27 mouse cellular contexts compared by ENCODE assay signal in the genomic region with DNA sequence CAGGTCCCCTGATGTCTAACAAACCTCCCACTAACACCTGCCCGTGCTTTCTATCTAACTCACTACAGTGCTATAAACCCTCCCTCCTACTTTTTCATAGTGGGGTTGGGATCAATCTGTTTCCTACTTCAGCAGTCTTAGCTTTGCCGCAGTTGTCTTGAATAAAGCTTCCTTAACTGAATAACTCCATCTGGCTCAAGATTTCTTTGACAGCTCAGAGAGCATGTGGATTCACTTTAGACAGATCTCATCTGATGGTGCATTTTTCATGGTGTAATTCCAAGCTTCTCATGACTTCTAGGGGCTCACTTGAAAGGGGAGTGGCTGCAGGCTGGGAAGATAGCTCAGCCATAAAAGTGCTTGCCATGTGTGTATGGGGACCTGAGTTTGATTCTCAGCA.
DNase-seq lines count a peak whose midpoint lies in the region; ATAC-seq lines count a peak whose summit lies in the region.
"Had no signal": no experiment of that assay in that cellular context is flagged by ENCODE, and none has a peak within 500 bp of the region (broad histone marks: within the 10 kb centered on the region; RNA-seq: fewer than 3 reads in every experiment).

No protein-coding gene starts in this region.

- H3K36me3 ChIP-seq in embryonic facial prominence, embryonic 11.5 days (replicated peaks; ENCODE audit: control insufficient read depth, insufficient read depth, low read depth, low read length) = no peaks in the 10 kb centered on the region
- H3K36me3 ChIP-seq in embryonic facial prominence, embryonic 10.5 days (replicated peaks) = no peaks in the 10 kb centered on the region
- H3K36me3 ChIP-seq: heart, embryonic 13.5 days; kidney, embryonic 15.5 days; limb, embryonic 12.5 days; liver, embryonic 13.5 days; midbrain, embryonic 13.5 days; neural tube, embryonic 13.5 days had no signal

- no peaks in the 10 kb centered on the region for H3K9me3 ChIP-seq in embryonic facial prominence, embryonic 11.5 days (replicated peaks; ENCODE audit: control insufficient read depth, low read length)
- no peaks in the 10 kb centered on the region for H3K9me3 ChIP-seq in embryonic facial prominence, embryonic 10.5 days
- H3K9me3 ChIP-seq: heart, embryonic 13.5 days; kidney, embryonic 15.5 days; limb, embryonic 12.5 days; liver, embryonic 13.5 days; midbrain, embryonic 13.5 days; neural tube, embryonic 13.5 days had no signal

- peak; percentile 13 for DNase-seq in embryonic facial prominence, embryonic 11.5 days (ENCODE audit: low spot score)
- no peak for DNase-seq in embryonic facial prominence, embryonic 10.5 days (ENCODE audit: low spot score)
- peak; percentile 3 to 20 for DNase-seq in left cerebral cortex, postnatal 14 days (ENCODE audit: low spot score in 2 of 2)
- no peak for DNase-seq in left cerebral cortex, adult 9 months (ENCODE audit: low spot score in 2 of 2)
- DNase-seq in layer of hippocampus, adult 9-11 months = peak; percentile 54
- no peak for DNase-seq in right cerebral cortex, adult 2 months (ENCODE audit: low spot score in 2 of 2)
- no peak for DNase-seq in lung, adult 18-20 months
- DNase-seq: adrenal gland, adult 8-10 months; cerebellum, adult 18-20 months; cerebellum, postnatal 10 days; heart, adult 2 months; heart, postnatal 10 days; kidney, adult 18-20 months; kidney, postnatal 25 days; liver, embryonic 13.5 days; lung, adult 2 months; lung, postnatal 10 days; thymus, postnatal 14 days had no signal

- no peak overlapping the region for H3K27ac ChIP-seq in embryonic facial prominence, embryonic 11.5 days (replicated peaks; ENCODE audit: low read depth, low read length)
- H3K27ac ChIP-seq in embryonic facial prominence, embryonic 10.5 days (replicated peaks) = no peak overlapping the region
- H3K27ac ChIP-seq: heart, adult 2 months; heart, embryonic 13.5 days; kidney, embryonic 15.5 days; limb, embryonic 12.5 days; liver, embryonic 13.5 days; macrophage; midbrain, embryonic 13.5 days; neural tube, embryonic 13.5 days had no signal

- WGBS in embryonic facial prominence, embryonic 11.5 days = 83% methylated on average over 2 of the region's 2 CpGs
- WGBS in embryonic facial prominence, embryonic 10.5 days = 84% methylated on average over 2 of the region's 2 CpGs

- H3K4me1 ChIP-seq in embryonic facial prominence, embryonic 11.5 days (ENCODE audit: control insufficient read depth, insufficient read depth, low read length) = no peaks in the 10 kb centered on the region
- no peaks in the 10 kb centered on the region for H3K4me1 ChIP-seq in embryonic facial prominence, embryonic 10.5 days
- H3K4me1 ChIP-seq: heart, embryonic 13.5 days; kidney, embryonic 15.5 days; limb, embryonic 12.5 days; liver, embryonic 13.5 days; midbrain, embryonic 13.5 days; neural tube, embryonic 13.5 days had no signal

- no peak overlapping the region for H3K9ac ChIP-seq in embryonic facial prominence, embryonic 11.5 days (replicated peaks; ENCODE audit: low read length)
- H3K9ac ChIP-seq: heart, embryonic 13.5 days; kidney, embryonic 15.5 days; limb, embryonic 12.5 days; liver, embryonic 13.5 days; midbrain, embryonic 13.5 days; neural tube, embryonic 13.5 days had no signal

- no peak for ATAC-seq in embryonic facial prominence, embryonic 11.5 days (replicated peaks; ENCODE audit: insufficient number of reproducible peaks, low FRiP score, low TSS enrichment, low read depth)
- ATAC-seq: forebrain, embryonic 14.5 days; hindbrain, embryonic 16.5 days; midbrain, embryonic 13.5 days had no signal

- intact Hi-C loops in left cerebral cortex, postnatal 14 days (cut with DNase I) = no loop called here

- H3K27me3 ChIP-seq in embryonic facial prominence, embryonic 11.5 days (ENCODE audit: control insufficient read depth, insufficient read depth, low read length) = no peaks in the 10 kb centered on the region
- H3K27me3 ChIP-seq in embryonic facial prominence, embryonic 10.5 days (replicated peaks; ENCODE audit: low read depth, poor library complexity, severe bottlenecking) = no peaks in the 10 kb centered on the region
- H3K27me3 ChIP-seq: CH12.LX; heart, embryonic 13.5 days; kidney, embryonic 15.5 days; limb, embryonic 12.5 days; liver, embryonic 13.5 days; midbrain, embryonic 13.5 days; neural tube, embryonic 13.5 days had no signal

- H3K4me3 ChIP-seq in embryonic facial prominence, embryonic 11.5 days (ENCODE audit: low read depth, low read length) = no peak overlapping the region
- no peak overlapping the region for H3K4me3 ChIP-seq in embryonic facial prominence, embryonic 10.5 days
- H3K4me3 ChIP-seq: heart, adult 2 months; heart, embryonic 13.5 days; kidney, embryonic 15.5 days; limb, embryonic 12.5 days; liver, embryonic 13.5 days; midbrain, embryonic 13.5 days; neural tube, embryonic 13.5 days had no signal

- H3K4me2 ChIP-seq in embryonic facial prominence, embryonic 11.5 days (ENCODE audit: low read depth, low read length) = no peak overlapping the region
- H3K4me2 ChIP-seq: heart, embryonic 13.5 days; kidney, embryonic 15.5 days; limb, embryonic 12.5 days; liver, embryonic 13.5 days; midbrain, embryonic 13.5 days; neural tube, embryonic 13.5 days had no signal

Comparison
In these comparisons a context has a peak if more than half of its experiments do, and no peak if none do; other contexts are left out.
1. DNase-seq: peak in embryonic facial prominence, embryonic 11.5 days (single experiment), left cerebral cortex, postnatal 14 days (2 of 2) and layer of hippocampus, adult 9-11 months (single experiment); none in embryonic facial prominence, embryonic 10.5 days (single experiment), left cerebral cortex, adult 9 months (0 of 2), right cerebral cortex, adult 2 months (0 of 2) and lung, adult 18-20 months (0 of 2).